Mouse (Mus musculus): Measurements from ENCODE around the gene Zfp931. TPM values are rescaled to one million over a fixed set of nuclear protein-coding genes. Genes with fewer than 3 reads are reported as not detected.
"Not testable (repeated sequence)": the region's sequence is repeated elsewhere in the genome, so short reads cannot be mapped to it uniquely, and the experiment has no call there.

The Zfp931 gene
- polyA plus RNA-seq, 1 experiment from 2014 or later = 15.6 TPM

DNA sequence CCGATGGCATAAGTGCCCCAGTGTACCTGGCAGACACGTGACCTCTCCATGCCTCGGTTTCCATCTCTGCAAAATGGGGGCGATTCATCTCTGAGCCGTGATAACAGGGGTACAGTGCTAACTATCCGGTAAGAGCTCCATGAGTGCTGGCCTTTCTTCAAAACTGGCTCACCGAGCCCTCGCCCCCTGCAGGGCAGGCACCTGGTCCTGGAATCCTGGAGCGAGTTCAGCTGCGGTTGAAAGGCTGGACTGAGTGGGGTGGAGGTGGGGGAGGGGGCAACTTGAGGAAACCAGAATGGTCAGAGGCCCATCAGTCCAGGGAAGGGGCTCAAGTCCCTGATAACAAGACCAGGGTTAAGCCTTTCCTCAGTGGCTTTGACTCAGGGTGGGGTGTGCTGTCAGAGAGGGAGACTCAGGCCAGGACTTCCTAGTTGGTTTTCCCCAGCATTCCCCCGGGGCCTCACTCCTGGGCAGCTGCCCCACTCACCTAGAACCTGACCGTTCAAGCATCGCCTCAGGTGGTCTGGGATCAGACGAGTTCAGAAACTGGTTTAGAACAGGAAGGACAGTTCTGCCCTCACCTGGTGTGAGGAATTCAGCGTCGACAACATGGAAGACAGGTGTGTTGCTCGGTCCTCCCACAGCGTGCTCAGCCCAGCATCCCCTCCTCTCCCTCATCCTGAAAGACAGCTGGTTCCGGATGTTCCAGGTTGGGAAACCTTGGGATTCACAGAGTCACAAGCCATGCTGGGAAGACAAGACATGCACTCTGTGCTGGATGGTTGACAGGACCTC is 41.5 kb upstream of the Zfp931 start:
- H3K4me1 ChIP-seq (ENCODE audit: control insufficient read depth, insufficient read depth, low read length) = no peaks in the 10 kb centered on the region
- H3K9me3 ChIP-seq (replicated peaks; ENCODE audit: control insufficient read depth, low read length) = no peaks in the 10 kb centered on the region
- WGBS (ENCODE audit: insufficient replicate concordance) = 17% methylated on average over 19 of the region's 19 CpGs
- H3K9ac ChIP-seq (ENCODE audit: low read depth, low read length) = no peak overlapping the region
- H3K27me3 ChIP-seq (ENCODE audit: control insufficient read depth, insufficient read depth, low read length) = peaks cover 39% of the 10 kb centered on the region
- peak overlapping the region; percentile 50 for H3K4me3 ChIP-seq (ENCODE audit: low read depth, low read length)
- H3K4me2 ChIP-seq = peak overlapping the region; percentile 84
- H3K27ac ChIP-seq (ENCODE audit: low read depth, low read length) = no peak overlapping the region
- H3K36me3 ChIP-seq (ENCODE audit: control insufficient read depth, insufficient read depth, low read length) = no peaks in the 10 kb centered on the region
- 0 out of 2 replicates have a peak, but pooled peaks have one; percentile 13 for ATAC-seq (replicated peaks; ENCODE audit: insufficient number of reproducible peaks, low FRiP score, low TSS enrichment)

DNA sequence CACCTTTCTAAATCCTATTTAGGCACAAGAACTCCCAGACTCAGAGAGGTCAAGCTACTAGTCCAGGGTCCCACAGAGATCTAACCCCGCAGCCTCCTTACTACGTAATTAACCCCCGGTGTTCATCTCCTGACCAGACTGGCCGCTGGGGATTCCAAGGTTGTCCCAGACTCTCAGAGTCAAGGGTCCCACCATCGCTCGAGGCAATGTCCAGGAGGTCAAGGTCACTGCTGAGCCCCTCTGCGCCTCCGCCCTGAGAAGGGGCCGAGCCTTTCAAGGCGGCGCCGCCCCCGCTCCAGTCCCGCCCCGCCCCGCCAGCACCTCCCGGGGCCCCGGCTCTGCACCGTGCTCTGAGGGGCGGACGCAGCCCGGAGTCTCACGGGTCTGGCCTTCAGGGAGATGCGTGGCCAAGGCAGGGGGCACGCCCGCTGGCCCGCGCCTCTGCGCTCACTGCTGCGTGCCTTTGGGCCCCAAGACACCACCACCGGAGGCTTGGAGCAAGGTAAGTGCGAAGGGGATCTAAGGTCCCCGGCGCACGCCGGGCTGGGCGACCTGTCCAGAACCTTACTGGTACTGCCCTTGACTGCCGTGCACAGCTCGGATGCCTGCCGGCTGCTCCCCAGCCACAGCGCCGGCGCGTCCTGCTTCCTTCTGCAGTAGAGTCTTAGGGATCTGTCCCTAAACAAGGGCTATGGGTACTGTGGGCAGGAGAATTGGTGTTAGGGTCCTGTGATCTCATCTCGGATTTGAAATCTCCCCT is 40.7 kb upstream of the Zfp931 start, which contains the start of gene Phactr3:
Gene Phactr3 (plus strand): TSS at position 175 of the 760 bp plus-strand sequence.
- no peaks in the 10 kb centered on the region for H3K36me3 ChIP-seq (ENCODE audit: control insufficient read depth, insufficient read depth, low read length)
- 0 out of 2 replicates have a peak, but pooled peaks have one; percentile 37 for ATAC-seq (replicated peaks; ENCODE audit: insufficient number of reproducible peaks, low FRiP score, low TSS enrichment)
- H3K27ac ChIP-seq (ENCODE audit: low read depth, low read length) = no peak within 1 kb of the TSS
- H3K27me3 ChIP-seq (ENCODE audit: control insufficient read depth, insufficient read depth, low read length) = peaks cover 39% of the 10 kb centered on the region
- 2% methylated on average over 44 of the region's 45 CpGs for WGBS (ENCODE audit: insufficient replicate concordance)
- peak within 1 kb of the TSS; percentile 84 for H3K4me2 ChIP-seq
- H3K9ac ChIP-seq (ENCODE audit: low read depth, low read length) = 0 out of 2 replicates have a peak within 1 kb of the TSS, but pooled peaks have one; percentile 29
- peak within 1 kb of the TSS; percentile 50 for H3K4me3 ChIP-seq (ENCODE audit: low read depth, low read length)
- no peaks in the 10 kb centered on the region for H3K4me1 ChIP-seq (ENCODE audit: control insufficient read depth, insufficient read depth, low read length)
- no peaks in the 10 kb centered on the region for H3K9me3 ChIP-seq (replicated peaks; ENCODE audit: control insufficient read depth, low read length)

DNA sequence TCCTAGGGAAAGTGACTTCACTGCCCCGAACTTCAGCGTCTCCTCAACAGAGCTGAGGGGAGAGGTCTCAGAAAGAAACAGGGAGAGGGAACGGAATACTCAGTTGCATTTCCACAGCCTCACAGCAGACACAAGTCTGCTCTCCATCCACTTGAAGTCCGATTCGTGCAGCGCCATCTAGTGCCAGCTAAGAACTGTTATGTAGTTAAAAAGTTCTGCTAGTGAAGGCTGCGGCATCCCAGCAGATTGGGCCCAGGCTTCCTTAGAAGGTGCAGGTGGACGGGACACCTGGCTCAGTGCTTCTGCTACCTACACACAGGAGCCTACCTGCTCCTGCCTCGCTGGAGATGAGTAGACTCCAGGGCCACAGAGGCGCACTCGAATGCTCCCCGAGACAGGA is 39.7 kb upstream of the Zfp931 start:
- no peak for ATAC-seq (replicated peaks; ENCODE audit: insufficient number of reproducible peaks, low FRiP score, low TSS enrichment)
- Histone ChIP-seq H3K27me3 (ENCODE audit: control insufficient read depth, insufficient read depth, low read length) (peaks cover 39% of the 10 kb centered on the region), H3K4me3 (ENCODE audit: low read depth, low read length) (no peak overlapping the region), H3K27ac (ENCODE audit: low read depth, low read length) (no peak overlapping the region), H3K36me3 (ENCODE audit: control insufficient read depth, insufficient read depth, low read length) (no peaks in the 10 kb centered on the region), H3K4me2 (no peak overlapping the region), H3K9me3 (replicated peaks; ENCODE audit: control insufficient read depth, low read length) (no peaks in the 10 kb centered on the region), H3K9ac (ENCODE audit: low read depth, low read length) (no peak overlapping the region), H3K4me1 (ENCODE audit: control insufficient read depth, insufficient read depth, low read length) (no peaks in the 10 kb centered on the region)
- WGBS (ENCODE audit: insufficient replicate concordance) = 29% methylated on average over 12 of the region's 12 CpGs

DNA sequence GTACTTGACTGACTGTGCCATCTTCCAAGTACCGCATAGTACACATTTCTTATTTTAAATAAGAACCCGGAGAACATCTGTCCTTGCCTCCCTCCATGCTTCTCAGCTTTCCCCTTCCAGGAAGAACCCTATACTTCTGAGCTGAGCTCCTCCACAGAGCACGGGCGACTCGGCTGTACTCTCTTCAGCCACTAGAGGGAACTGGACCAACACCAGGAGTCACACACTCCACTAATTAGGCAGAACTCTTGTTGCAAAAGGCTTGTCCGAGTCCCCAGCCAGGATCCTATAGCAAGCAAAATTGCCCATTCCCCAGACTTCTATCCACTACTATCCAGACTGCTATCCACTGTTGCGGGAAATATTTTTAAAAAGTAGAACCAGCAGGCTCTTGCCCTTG is 23.7 kb upstream of the Zfp931 start:
- Histone ChIP-seq H3K36me3 (ENCODE audit: control insufficient read depth, insufficient read depth, low read length) (no peaks in the 10 kb centered on the region), H3K27me3 (ENCODE audit: control insufficient read depth, insufficient read depth, low read length) (peaks cover 2% of the 10 kb centered on the region; the same call in 1 of the 2 replicates), H3K9ac (ENCODE audit: low read depth, low read length) (no peak overlapping the region), H3K9me3 (replicated peaks; ENCODE audit: control insufficient read depth, low read length) (no peaks in the 10 kb centered on the region), H3K4me1 (ENCODE audit: control insufficient read depth, insufficient read depth, low read length) (no peaks in the 10 kb centered on the region), H3K4me3 (ENCODE audit: low read depth, low read length) (no peak overlapping the region), H3K4me2 (no peak overlapping the region), H3K27ac (ENCODE audit: low read depth, low read length) (no peak overlapping the region)
- peak; percentile 60; the same call in 1 of the 2 replicates for ATAC-seq (replicated peaks; ENCODE audit: insufficient number of reproducible peaks, low FRiP score, low TSS enrichment)
- 12% methylated on average over 7 of the region's 7 CpGs for WGBS (ENCODE audit: insufficient replicate concordance)

DNA sequence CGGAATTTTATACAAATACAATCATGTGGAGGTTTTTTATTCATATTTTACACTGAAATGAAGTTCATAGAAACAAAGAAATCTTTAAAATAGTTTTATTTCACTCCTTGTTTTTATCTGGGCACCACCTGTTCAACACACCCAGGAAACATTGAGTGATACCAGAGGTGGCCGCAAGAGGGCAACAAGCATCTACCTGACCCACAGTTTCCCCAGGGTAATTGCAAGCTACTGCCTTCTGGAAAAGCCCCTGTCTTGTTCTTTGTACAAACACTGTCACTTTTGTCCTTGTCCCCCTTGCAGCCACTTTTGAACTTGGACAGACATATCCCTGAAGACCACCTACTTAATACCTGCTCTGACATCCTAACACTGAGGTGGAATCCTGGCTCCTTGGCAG is 19.7 kb upstream of the Zfp931 start:
- Histone ChIP-seq H3K27ac (ENCODE audit: low read depth, low read length) (no peak overlapping the region), H3K9me3 (replicated peaks; ENCODE audit: control insufficient read depth, low read length) (no peaks in the 10 kb centered on the region), H3K9ac (ENCODE audit: low read depth, low read length) (no peak overlapping the region), H3K27me3 (ENCODE audit: control insufficient read depth, insufficient read depth, low read length) (peaks cover 2% of the 10 kb centered on the region; the same call in 1 of the 2 replicates), H3K4me2 (no peak overlapping the region), H3K36me3 (ENCODE audit: control insufficient read depth, insufficient read depth, low read length) (no peaks in the 10 kb centered on the region), H3K4me3 (ENCODE audit: low read depth, low read length) (no peak overlapping the region), H3K4me1 (ENCODE audit: control insufficient read depth, insufficient read depth, low read length) (no peaks in the 10 kb centered on the region)
- no peak for ATAC-seq (replicated peaks; ENCODE audit: insufficient number of reproducible peaks, low FRiP score, low TSS enrichment)
- WGBS (ENCODE audit: insufficient replicate concordance) = 8% methylated on average over 2 of the region's 2 CpGs

DNA sequence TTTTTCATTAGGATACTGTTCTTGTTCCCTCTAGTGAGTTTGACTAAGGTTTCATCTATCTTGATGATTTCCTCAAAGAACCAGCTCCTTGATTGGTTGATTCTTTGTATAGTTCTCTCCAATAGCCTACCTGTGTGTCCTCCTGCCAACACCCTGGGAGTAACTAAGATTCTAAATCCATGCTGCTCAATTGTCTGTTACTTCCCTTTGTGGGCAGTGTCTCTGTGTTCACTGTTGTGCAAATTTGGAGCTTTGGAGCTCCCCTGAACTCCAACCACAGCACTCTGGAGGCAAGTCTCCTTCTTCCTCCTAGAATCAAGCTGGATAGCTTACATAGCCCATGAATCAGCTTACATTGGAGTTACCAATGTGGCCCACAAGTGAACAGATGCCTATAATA is 11.3 kb upstream of the Zfp931 start:
- Histone ChIP-seq H3K27ac (ENCODE audit: low read depth, low read length) (no peak overlapping the region), H3K27me3 (ENCODE audit: control insufficient read depth, insufficient read depth, low read length) (no peaks in the 10 kb centered on the region), H3K4me2 (no peak overlapping the region), H3K36me3 (ENCODE audit: control insufficient read depth, insufficient read depth, low read length) (no peaks in the 10 kb centered on the region), H3K4me1 (ENCODE audit: control insufficient read depth, insufficient read depth, low read length) (no peaks in the 10 kb centered on the region), H3K9me3 (replicated peaks; ENCODE audit: control insufficient read depth, low read length) (no peaks in the 10 kb centered on the region), H3K4me3 (ENCODE audit: low read depth, low read length) (no peak overlapping the region), H3K9ac (ENCODE audit: low read depth, low read length) (no peak overlapping the region)
- no peak for ATAC-seq (replicated peaks; ENCODE audit: insufficient number of reproducible peaks, low FRiP score, low TSS enrichment)

DNA sequence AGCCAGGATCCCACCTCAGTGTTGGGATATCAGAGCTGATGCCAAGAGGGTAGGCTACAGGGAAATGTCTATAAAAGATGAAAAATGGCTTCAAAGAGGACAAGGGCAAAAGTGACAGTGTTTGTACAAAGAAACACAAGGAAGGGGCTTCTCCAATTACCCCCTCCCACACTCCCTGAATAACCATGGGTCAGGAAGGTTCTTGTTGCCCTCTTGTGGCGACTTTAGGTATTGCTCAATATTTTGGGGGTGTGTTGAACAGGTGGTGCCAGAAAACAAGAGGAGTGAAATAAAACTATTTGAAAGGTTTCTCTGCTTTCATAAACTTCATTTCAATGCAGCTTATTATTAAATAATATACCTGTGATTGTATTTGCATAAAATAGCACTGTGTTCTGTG is 20.1 kb downstream of the Zfp931 start:
- Histone ChIP-seq H3K27me3 (ENCODE audit: control insufficient read depth, insufficient read depth, low read length) (no peaks in the 10 kb centered on the region), H3K27ac (ENCODE audit: low read depth, low read length) (no peak overlapping the region), H3K36me3 (ENCODE audit: control insufficient read depth, insufficient read depth, low read length) (0 out of 2 replicates have a peak, but pooled peaks cover 4% of the 10 kb centered on the region), H3K4me3 (ENCODE audit: low read depth, low read length) (no peak overlapping the region), H3K4me2 (no peak overlapping the region), H3K4me1 (ENCODE audit: control insufficient read depth, insufficient read depth, low read length) (no peaks in the 10 kb centered on the region), H3K9me3 (replicated peaks; ENCODE audit: control insufficient read depth, low read length) (no peaks in the 10 kb centered on the region), H3K9ac (ENCODE audit: low read depth, low read length) (no peak overlapping the region)
- 11% methylated on average over 1 of the region's 1 CpGs for WGBS (ENCODE audit: insufficient replicate concordance)
- ATAC-seq (replicated peaks; ENCODE audit: insufficient number of reproducible peaks, low FRiP score, low TSS enrichment) = no peak

DNA sequence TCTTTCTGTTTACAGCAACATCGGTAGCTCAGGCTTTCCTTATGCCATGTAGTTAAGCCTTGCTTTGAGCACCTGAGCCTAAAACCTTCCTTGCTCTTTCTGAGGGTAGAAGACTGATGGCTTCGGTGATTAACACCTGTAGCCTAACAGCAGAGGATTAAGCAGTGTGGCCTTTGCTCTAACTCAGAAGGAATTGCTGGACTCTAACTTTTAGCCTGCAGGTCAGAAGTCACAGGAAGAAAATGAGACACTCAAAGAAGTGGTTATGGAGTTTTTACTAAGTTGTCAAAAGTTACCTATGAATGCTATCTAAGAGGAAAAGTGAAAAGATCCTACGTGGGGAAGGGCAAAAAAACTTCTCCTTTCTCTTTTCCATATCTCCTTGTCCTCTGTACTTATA is 50.7 kb downstream of the Zfp931 start:
- H3K4me3 ChIP-seq (ENCODE audit: low read depth, low read length); H3K4me2 ChIP-seq; H3K27me3 ChIP-seq (ENCODE audit: control insufficient read depth, insufficient read depth, low read length); H3K9me3 ChIP-seq (replicated peaks; ENCODE audit: control insufficient read depth, low read length); H3K27ac ChIP-seq (ENCODE audit: low read depth, low read length); H3K9ac ChIP-seq (ENCODE audit: low read depth, low read length); H3K36me3 ChIP-seq (ENCODE audit: control insufficient read depth, insufficient read depth, low read length); ATAC-seq (replicated peaks; ENCODE audit: insufficient number of reproducible peaks, low FRiP score, low TSS enrichment); H3K4me1 ChIP-seq (ENCODE audit: control insufficient read depth, insufficient read depth, low read length): not testable (repeated sequence)
- 88% methylated on average over 2 of the region's 3 CpGs for WGBS (ENCODE audit: insufficient replicate concordance)

All from heart, embryonic 11.5 days (tissue).